Mouse (Mus musculus): Measurements from ENCODE around the gene Nat10. TPM values are rescaled to one million over a fixed set of nuclear protein-coding genes. Genes with fewer than 3 reads are reported as not detected.

The Nat10 gene
- total and polyA plus RNA-seq, 2 experiments from 2014 or later = 12.8 to 36.5 TPM

DNA sequence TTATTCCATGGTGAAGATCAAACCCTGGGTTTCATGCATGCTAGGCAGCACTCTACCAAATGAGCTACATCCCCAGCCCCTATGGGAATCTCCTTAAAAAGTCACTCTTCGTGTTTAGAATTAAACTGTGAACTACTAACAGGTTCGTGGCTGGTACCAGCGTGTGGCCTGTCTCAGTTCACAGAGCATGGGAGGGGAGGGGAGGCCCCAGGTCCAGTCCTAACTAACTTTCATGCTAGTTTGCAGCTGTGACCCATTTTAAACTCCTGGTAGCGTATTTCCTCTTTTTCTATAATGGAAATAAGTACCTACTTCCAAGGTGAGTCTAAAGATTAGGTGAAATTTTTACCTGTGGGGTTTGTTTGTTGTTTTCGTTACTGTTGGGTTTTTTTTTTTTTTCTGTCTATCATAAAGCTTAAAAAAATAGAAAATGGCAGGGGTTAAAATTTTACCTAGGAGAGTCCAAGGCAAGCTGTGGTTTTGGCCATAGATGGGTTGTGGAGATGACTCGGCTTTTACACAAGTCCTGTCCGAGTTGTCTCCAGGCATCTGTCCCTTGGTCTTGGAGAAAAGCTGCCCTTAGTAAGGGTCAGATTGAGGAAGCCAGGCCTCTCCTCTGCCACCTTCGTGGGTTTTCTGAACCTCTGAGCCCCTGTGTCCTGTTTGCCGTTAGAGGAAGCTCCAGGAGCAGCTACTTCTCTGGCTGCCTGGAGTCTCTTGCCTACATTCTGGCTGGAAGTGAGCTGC lies 80.5 kb downstream of the Nat10 start:
- Histone ChIP-seq H3K4me3 (ENCODE audit: low read length) (no peak overlapping the region), H3K27ac (no peak overlapping the region), H3K27me3 (ENCODE audit: insufficient read depth, low read length) (no peaks in the 10 kb centered on the region), H3K4me1 (ENCODE audit: insufficient read depth, low read length) (peaks cover 20% of the 10 kb centered on the region), H3K9ac (replicated peaks; ENCODE audit: low read length) (no peak overlapping the region), H3K36me3 (ENCODE audit: insufficient read depth, low read length) (no peaks in the 10 kb centered on the region), H3K9me3 (ENCODE audit: low read length) (no peaks in the 10 kb centered on the region), H3K4me2 (ENCODE audit: low read depth, low read length) (no peak overlapping the region)
- no peak for TF ChIP-seq CTCF (IDR thresholded peaks at IDR 0.05; ENCODE audit: low read depth)
- no peak for DNase-seq (ENCODE audit: low spot score)
- WGBS = 67% methylated on average over 9 of the region's 9 CpGs
- no peak for ATAC-seq

GRCm38 (mm10) chr2:103678433-103678832 lies 82.6 kb downstream of the Nat10 start:
- Histone ChIP-seq H3K4me1 (ENCODE audit: insufficient read depth, low read length) (peaks cover 20% of the 10 kb centered on the region), H3K27me3 (ENCODE audit: insufficient read depth, low read length) (no peaks in the 10 kb centered on the region), H3K9ac (replicated peaks; ENCODE audit: low read length) (no peak overlapping the region), H3K9me3 (ENCODE audit: low read length) (no peaks in the 10 kb centered on the region), H3K27ac (no peak overlapping the region), H3K4me3 (ENCODE audit: low read length) (no peak overlapping the region), H3K36me3 (ENCODE audit: insufficient read depth, low read length) (no peaks in the 10 kb centered on the region), H3K4me2 (ENCODE audit: low read depth, low read length) (no peak overlapping the region)
- no peak for DNase-seq (ENCODE audit: low spot score)
- 89% methylated on average over 6 of the region's 6 CpGs for WGBS
- TF ChIP-seq CTCF (IDR thresholded peaks at IDR 0.05; ENCODE audit: low read depth) = no peak
- no peak for ATAC-seq

DNA sequence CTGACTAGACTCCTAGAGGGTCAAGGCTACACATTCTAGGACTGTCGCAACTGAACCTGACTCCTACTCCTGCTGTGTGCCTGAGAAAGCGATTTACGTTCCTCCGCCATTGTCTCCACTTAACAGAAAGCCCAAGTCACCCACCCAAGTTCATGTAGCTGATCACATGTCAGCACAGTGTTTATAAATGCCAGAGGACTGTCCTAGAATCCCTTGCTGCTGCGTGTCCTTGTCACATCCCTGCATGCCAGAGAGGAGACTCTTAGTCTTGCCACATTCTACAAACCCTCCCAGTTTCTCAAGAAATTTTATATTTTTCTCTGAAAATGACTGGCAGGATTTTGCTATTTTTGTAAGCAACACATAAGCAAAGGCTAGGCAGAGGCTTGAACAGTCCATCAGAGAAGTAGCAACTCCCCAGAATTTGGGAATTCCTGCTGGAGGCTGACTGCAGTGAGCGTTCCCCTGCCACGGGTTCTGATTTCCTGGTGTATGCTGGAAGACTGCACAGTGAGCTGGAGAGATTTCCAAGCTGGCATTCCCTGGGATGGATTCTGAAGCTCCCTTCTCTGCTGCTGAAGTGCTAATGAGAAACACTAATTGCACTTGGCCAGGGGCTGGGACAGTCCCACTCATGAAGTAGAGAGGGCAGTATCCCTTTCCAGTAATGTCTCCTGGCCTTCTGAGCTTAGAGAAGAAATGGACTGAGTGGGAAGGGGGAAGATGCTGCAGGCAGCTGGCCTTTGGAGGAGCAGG lies 83.3 kb downstream of the Nat10 start:
- H3K9ac ChIP-seq (replicated peaks; ENCODE audit: low read length) = no peak overlapping the region
- H3K27ac ChIP-seq = no peak overlapping the region
- H3K4me3 ChIP-seq (ENCODE audit: low read length) = no peak overlapping the region
- no peaks in the 10 kb centered on the region for H3K27me3 ChIP-seq (ENCODE audit: insufficient read depth, low read length)
- WGBS = 68% methylated on average over 7 of the region's 7 CpGs
- no peaks in the 10 kb centered on the region for H3K36me3 ChIP-seq (ENCODE audit: insufficient read depth, low read length)
- ATAC-seq (0 out of 2 replicates have a peak, but pooled peaks have one; percentile 13), DNase-seq (ENCODE audit: low spot score) (peak; percentile 26)
- TF ChIP-seq CTCF (IDR thresholded peaks at IDR 0.05; ENCODE audit: low read depth) = peak; percentile 24; the same call in 1 of the 2 replicates
- H3K4me1 ChIP-seq (ENCODE audit: insufficient read depth, low read length) = peaks cover 15% of the 10 kb centered on the region
- no peak overlapping the region for H3K4me2 ChIP-seq (ENCODE audit: low read depth, low read length)
- no peaks in the 10 kb centered on the region for H3K9me3 ChIP-seq (ENCODE audit: low read length)

- no peaks in the 10 kb centered on the region for H3K36me3 ChIP-seq (ENCODE audit: insufficient read depth, low read length)
- 67% methylated on average over 2 of the region's 2 CpGs for WGBS
- peaks cover 5% of the 10 kb centered on the region for H3K4me1 ChIP-seq (ENCODE audit: insufficient read depth, low read length)
- H3K4me3 ChIP-seq (ENCODE audit: low read length) = no peak overlapping the region
- ATAC-seq (no peak), DNase-seq (ENCODE audit: low spot score) (no peak)
- no peaks in the 10 kb centered on the region for H3K27me3 ChIP-seq (ENCODE audit: insufficient read depth, low read length)
- no peak overlapping the region for H3K4me2 ChIP-seq (ENCODE audit: low read depth, low read length)
- H3K27ac ChIP-seq = no peak overlapping the region
- H3K9me3 ChIP-seq (ENCODE audit: low read length) = no peaks in the 10 kb centered on the region
- no peak for TF ChIP-seq CTCF (IDR thresholded peaks at IDR 0.05; ENCODE audit: low read depth)
- H3K9ac ChIP-seq (replicated peaks; ENCODE audit: low read length) = no peak overlapping the region
Measured at GRCm38 (mm10) chr2:103676808-103677207, 84.3 kb downstream of the Nat10 start.

DNA sequence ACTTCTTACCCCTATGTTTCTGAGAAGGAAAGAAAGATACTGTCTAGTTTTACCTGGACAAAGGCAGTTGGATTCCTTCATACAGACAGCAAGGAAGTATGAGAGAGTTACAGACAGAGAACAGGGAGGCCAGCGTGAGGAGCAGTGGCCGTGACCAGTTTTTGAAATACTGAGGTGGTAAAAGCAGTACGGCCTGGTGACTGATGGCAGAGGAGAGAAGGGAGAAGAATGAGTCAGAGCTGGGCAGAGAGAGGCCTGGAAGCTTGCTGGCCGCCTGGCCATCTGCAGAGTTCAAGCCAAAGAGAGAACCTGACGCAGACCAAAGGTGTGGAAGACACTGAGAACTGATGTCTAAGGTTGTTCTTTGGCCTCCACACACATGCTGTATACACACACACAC lies 85.7 kb downstream of the Nat10 start:
- Histone ChIP-seq H3K4me1 (ENCODE audit: insufficient read depth, low read length) (peaks cover 3% of the 10 kb centered on the region; the same call in 1 of the 2 replicates), H3K36me3 (ENCODE audit: insufficient read depth, low read length) (no peaks in the 10 kb centered on the region), H3K4me2 (ENCODE audit: low read depth, low read length) (no peak overlapping the region), H3K9ac (replicated peaks; ENCODE audit: low read length) (no peak overlapping the region), H3K9me3 (ENCODE audit: low read length) (no peaks in the 10 kb centered on the region), H3K27me3 (ENCODE audit: insufficient read depth, low read length) (no peaks in the 10 kb centered on the region), H3K4me3 (ENCODE audit: low read length) (no peak overlapping the region), H3K27ac (no peak overlapping the region)
- TF ChIP-seq CTCF (IDR thresholded peaks at IDR 0.05; ENCODE audit: low read depth) = no peak
- no peak for DNase-seq (ENCODE audit: low spot score)
- no peak for ATAC-seq
- 92% methylated on average over 5 of the region's 5 CpGs for WGBS

DNA sequence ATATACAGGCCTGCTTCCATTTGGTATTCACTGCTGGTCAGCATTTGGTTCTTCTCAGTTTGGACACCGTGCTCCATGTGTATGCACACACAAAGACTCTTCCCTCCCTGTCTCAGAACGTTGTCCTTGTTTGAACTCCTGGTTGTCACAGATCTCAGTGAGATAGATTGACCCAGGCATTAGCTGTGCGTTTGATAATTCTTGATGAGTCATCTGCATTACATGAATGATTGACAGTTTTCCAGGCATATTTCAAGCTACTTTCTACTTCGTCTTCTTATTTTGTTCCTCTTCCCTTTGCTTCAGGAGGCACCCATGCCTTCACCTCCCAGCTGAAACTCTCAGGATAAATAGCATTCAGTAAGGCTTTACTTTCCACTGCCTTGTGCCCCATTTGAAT lies 87.5 kb downstream of the Nat10 start:
- WGBS = 84% methylated on average over 4 of the region's 4 CpGs
- ATAC-seq (no peak), DNase-seq (ENCODE audit: low spot score) (no peak)
- TF ChIP-seq CTCF (IDR thresholded peaks at IDR 0.05; ENCODE audit: low read depth) = no peak
- no peaks in the 10 kb centered on the region for H3K27me3 ChIP-seq (ENCODE audit: insufficient read depth, low read length)
- H3K9me3 ChIP-seq (ENCODE audit: low read length) = no peaks in the 10 kb centered on the region
- H3K9ac ChIP-seq (replicated peaks; ENCODE audit: low read length) = no peak overlapping the region
- H3K4me2 ChIP-seq (ENCODE audit: low read depth, low read length) = no peak overlapping the region
- no peak overlapping the region for H3K27ac ChIP-seq
- H3K4me1 ChIP-seq (ENCODE audit: insufficient read depth, low read length) = peaks cover 3% of the 10 kb centered on the region; the same call in 1 of the 2 replicates
- no peaks in the 10 kb centered on the region for H3K36me3 ChIP-seq (ENCODE audit: insufficient read depth, low read length)
- H3K4me3 ChIP-seq (ENCODE audit: low read length) = no peak overlapping the region
